Mouse (Mus musculus) adrenal gland, postnatal 4 days (tissue): ENCODE results near the gene Sec31a. TPM values are rescaled to one million over a fixed set of nuclear protein-coding genes. Genes with fewer than 3 reads are reported as not detected.
"Not testable (repeated sequence)": the region's sequence is repeated elsewhere in the genome, so short reads cannot be mapped to it uniquely, and the experiment has no call there.

ENCODE experiments used
- DNase-seq, 2 experiments: peaks; one replicate each; pipeline ENCODE4 v3.0.0; 2021 to 2022; ENCODE audit warnings: low spot score in 2 of 2, mixed read lengths in 2 of 2
- long read RNA-seq, 2 experiments: library from polyadenylated mRNA; stranded (forward); transcript quantifications; one replicate each; pipeline ENCODE4 v2.0.0; 2021
- total RNA-seq, 2 experiments: library from RNA; stranded (reverse); gene quantifications; 2 replicates each; pipeline ENCODE4 v1.2.3; 2021

The Sec31a gene
- total RNA-seq, result 100 to 1,000 TPM; 155 to 171 TPM
- long read RNA-seq, experiment 1, full-length matches to known transcripts, result 3 of 31 reads
- long read RNA-seq, experiment 1, partial matches to known transcripts, result 9 of 31 reads
- long read RNA-seq, experiment 1, other reads (novel, unspliced or antisense), result 19 of 31 reads
- long read RNA-seq, experiment 2, full-length matches to known transcripts, result 6 of 88 reads
- long read RNA-seq, experiment 2, partial matches to known transcripts, result 22 of 88 reads
- long read RNA-seq, experiment 2, other reads (novel, unspliced or antisense), result 60 of 88 reads

GRCm38 (mm10) chr5:100415761-100416590 lies at the start of gene Sec31a:
Gene Sec31a (minus strand): TSS chr5:100416234.
- DNase-seq, result peak; percentile 92 to 95

GRCm38 (mm10) chr5:100462374-100462773 lies 46.3 kb upstream of the Sec31a start:
- DNase-seq, result no peak

GRCm38 (mm10) chr5:100461526-100461925 lies 45.5 kb upstream of the Sec31a start:
- no peak for DNase-seq

GRCm38 (mm10) chr5:100459468-100459867 lies 43.4 kb upstream of the Sec31a start:
- DNase-seq, result no peak

- DNase-seq, result no peak
Observed at GRCm38 (mm10) chr5:100451871-100452270, 35.8 kb upstream of the Sec31a start.

- no peak for DNase-seq
Observed at GRCm38 (mm10) chr5:100438796-100439195, 22.8 kb upstream of the Sec31a start.

- DNase-seq, result no peak
Observed at GRCm38 (mm10) chr5:100437917-100438316, 21.9 kb upstream of the Sec31a start.

GRCm38 (mm10) chr5:100437086-100437485 lies 21.1 kb upstream of the Sec31a start:
- no peak for DNase-seq

GRCm38 (mm10) chr5:100430966-100431365 lies 14.9 kb upstream of the Sec31a start:
- no peak for DNase-seq

GRCm38 (mm10) chr5:100430076-100430390 lies 14.0 kb upstream of the Sec31a start:
- DNase-seq, result no peak

- peak; percentile 60 to 81 for DNase-seq
Observed at GRCm38 (mm10) chr5:100429344-100430075, 13.5 kb upstream of the Sec31a start.

- no peak for DNase-seq
Observed at GRCm38 (mm10) chr5:100428734-100429343, 12.8 kb upstream of the Sec31a start.

- DNase-seq, result no peak
Observed at GRCm38 (mm10) chr5:100428031-100428733, 12.1 kb upstream of the Sec31a start.

- no peak for DNase-seq
Observed at GRCm38 (mm10) chr5:100427276-100427675, 11.2 kb upstream of the Sec31a start.

- not testable (repeated sequence) for DNase-seq
Observed at GRCm38 (mm10) chr5:100425823-100426222, 9.8 kb upstream of the Sec31a start.

GRCm38 (mm10) chr5:100424252-100424651 lies 8.2 kb upstream of the Sec31a start:
- DNase-seq, result no peak

GRCm38 (mm10) chr5:100423626-100424025 lies 7.6 kb upstream of the Sec31a start:
- DNase-seq, result no peak

- DNase-seq, result no peak
Observed at GRCm38 (mm10) chr5:100418861-100419260, 2.8 kb upstream of the Sec31a start.

- DNase-seq, result no peak
Observed at GRCm38 (mm10) chr5:100418077-100418476, 2.0 kb upstream of the Sec31a start.

GRCm38 (mm10) chr5:100414474-100415196 lies 1.4 kb downstream of the Sec31a start:
- DNase-seq, result no peak
